Mouse (Mus musculus): ENCODE measurements around the gene Dact2. TPM values are rescaled to one million over a fixed set of nuclear protein-coding genes. Genes with fewer than 3 reads are reported as not detected.
A peak's percentile ranks its signal among the peaks of the same experiment; 100 is the strongest.

The Dact2 gene
- polyA plus RNA-seq (2015; fragmentation: Nextera tagmentation; extraction: Ambion mirVana), result 3.1 and 3.7 TPM in 2 replicates

- H3K4me3 ChIP-seq (ENCODE audit: low read length), result peak within 1 kb of the TSS; percentile 73
- H3K4me2 ChIP-seq (ENCODE audit: low read length), result peak within 1 kb of the TSS; percentile 92
- H3K27me3 ChIP-seq (replicated peaks; ENCODE audit: control insufficient read depth, insufficient read depth, low read length), result peaks cover 20% of the 10 kb centered on the region
- peak within 1 kb of the TSS; percentile 55 for H3K27ac ChIP-seq (ENCODE audit: low read depth, low read length)
- ATAC-seq, result peak; percentile 25
- 44% methylated on average over 13 of the region's 13 CpGs for WGBS
- no peaks in the 10 kb centered on the region for H3K9me3 ChIP-seq (ENCODE audit: control insufficient read depth, low read length)
- no peaks in the 10 kb centered on the region for H3K36me3 ChIP-seq (ENCODE audit: control insufficient read depth, insufficient read depth, low read length)
- peaks cover 14% of the 10 kb centered on the region for H3K4me1 ChIP-seq (ENCODE audit: control insufficient read depth, insufficient read depth, low read depth, low read length)
- H3K9ac ChIP-seq (ENCODE audit: low read depth, low read length), result peak within 1 kb of the TSS; percentile 83
Measured at GRCm38 (mm10) chr17:14204061-14204460, at the start of gene Dact2. Gene Dact2, minus strand, starts transcription at chr17:14204304.

DNA sequence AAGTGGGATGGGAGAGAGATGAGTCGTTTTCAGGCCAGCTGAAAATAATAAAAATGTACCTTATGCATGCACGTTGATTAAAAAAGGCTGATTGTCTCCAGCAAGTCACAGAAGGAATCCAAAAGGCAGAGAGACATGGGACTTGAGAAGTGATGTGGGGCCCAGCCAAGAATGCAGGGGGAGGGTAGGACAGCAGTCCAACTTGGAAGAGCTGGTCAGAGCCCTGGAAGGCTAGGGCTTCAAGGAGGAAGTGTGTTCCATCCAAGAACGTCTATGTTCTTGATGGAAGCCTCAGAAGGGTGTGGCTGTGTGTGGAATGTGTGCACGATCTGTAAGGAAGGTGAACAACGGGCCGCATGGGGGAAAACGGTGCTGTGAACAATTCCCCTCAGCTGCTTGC, 48.4 kb upstream of the Dact2 start:
- Histone ChIP-seq H3K9ac (ENCODE audit: low read depth, low read length) (no peak overlapping the region), H3K9me3 (ENCODE audit: control insufficient read depth, low read length) (no peaks in the 10 kb centered on the region), H3K27ac (ENCODE audit: low read depth, low read length) (no peak overlapping the region), H3K4me1 (ENCODE audit: control insufficient read depth, insufficient read depth, low read depth, low read length) (no peaks in the 10 kb centered on the region), H3K36me3 (ENCODE audit: control insufficient read depth, insufficient read depth, low read length) (no peaks in the 10 kb centered on the region), H3K4me3 (ENCODE audit: low read length) (no peak overlapping the region), H3K27me3 (replicated peaks; ENCODE audit: control insufficient read depth, insufficient read depth, low read length) (no peaks in the 10 kb centered on the region), H3K4me2 (ENCODE audit: low read length) (no peak overlapping the region)
- ATAC-seq, result no peak
- WGBS, result 78% methylated on average over 7 of the region's 7 CpGs

- H3K36me3 ChIP-seq (ENCODE audit: control insufficient read depth, insufficient read depth, low read length), result no peaks in the 10 kb centered on the region
Measured at GRCm38 (mm10) chr17:14250401-14250800, 46.3 kb upstream of the Dact2 start.

DNA sequence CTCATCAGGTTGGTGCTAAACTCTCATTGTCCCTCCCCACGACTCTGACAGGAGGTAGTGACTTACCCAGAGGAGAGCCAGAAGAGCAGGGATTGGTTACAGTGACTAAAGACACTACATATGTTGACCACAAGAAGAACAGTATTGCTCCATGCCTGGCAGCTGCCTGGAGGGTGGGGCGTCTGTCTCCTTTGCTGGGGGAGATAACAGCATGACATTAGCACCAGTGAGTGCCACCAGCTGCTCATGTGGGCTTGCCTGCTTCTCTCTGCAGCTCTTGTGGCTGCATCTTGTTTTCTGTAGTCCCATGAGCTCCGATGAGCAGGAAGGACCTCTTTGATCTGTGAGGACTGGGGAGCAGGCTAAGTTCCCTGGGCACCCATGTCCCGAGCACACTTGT, 45.5 kb upstream of the Dact2 start:
- no peaks in the 10 kb centered on the region for H3K4me1 ChIP-seq (ENCODE audit: control insufficient read depth, insufficient read depth, low read depth, low read length)
- H3K9me3 ChIP-seq (ENCODE audit: control insufficient read depth, low read length), result no peaks in the 10 kb centered on the region
- H3K4me2 ChIP-seq (ENCODE audit: low read length), result no peak overlapping the region
- H3K9ac ChIP-seq (ENCODE audit: low read depth, low read length), result no peak overlapping the region
- no peaks in the 10 kb centered on the region for H3K36me3 ChIP-seq (ENCODE audit: control insufficient read depth, insufficient read depth, low read length)
- H3K4me3 ChIP-seq (ENCODE audit: low read length), result no peak overlapping the region
- 79% methylated on average over 4 of the region's 4 CpGs for WGBS
- no peak overlapping the region for H3K27ac ChIP-seq (ENCODE audit: low read depth, low read length)
- no peaks in the 10 kb centered on the region for H3K27me3 ChIP-seq (replicated peaks; ENCODE audit: control insufficient read depth, insufficient read depth, low read length)
- ATAC-seq, result no peak

More at GRCm38 (mm10) chr17:14250401-14250800, 46.3 kb upstream of the Dact2 start:
- Histone ChIP-seq H3K9ac (ENCODE audit: low read depth, low read length) (no peak overlapping the region), H3K9me3 (ENCODE audit: control insufficient read depth, low read length) (no peaks in the 10 kb centered on the region), H3K27ac (ENCODE audit: low read depth, low read length) (no peak overlapping the region), H3K27me3 (replicated peaks; ENCODE audit: control insufficient read depth, insufficient read depth, low read length) (no peaks in the 10 kb centered on the region), H3K4me1 (ENCODE audit: control insufficient read depth, insufficient read depth, low read depth, low read length) (no peaks in the 10 kb centered on the region), H3K4me3 (ENCODE audit: low read length) (no peak overlapping the region), H3K4me2 (ENCODE audit: low read length) (no peak overlapping the region)
- no peak for ATAC-seq
- WGBS, result 74% methylated on average over 8 of the region's 8 CpGs

- Histone ChIP-seq H3K27ac (ENCODE audit: low read depth, low read length) (no peak overlapping the region), H3K27me3 (replicated peaks; ENCODE audit: control insufficient read depth, insufficient read depth, low read length) (no peaks in the 10 kb centered on the region), H3K9ac (ENCODE audit: low read depth, low read length) (no peak overlapping the region), H3K36me3 (ENCODE audit: control insufficient read depth, insufficient read depth, low read length) (no peaks in the 10 kb centered on the region), H3K4me1 (ENCODE audit: control insufficient read depth, insufficient read depth, low read depth, low read length) (no peaks in the 10 kb centered on the region), H3K9me3 (ENCODE audit: control insufficient read depth, low read length) (no peaks in the 10 kb centered on the region), H3K4me2 (ENCODE audit: low read length) (no peak overlapping the region), H3K4me3 (ENCODE audit: low read length) (no peak overlapping the region)
- WGBS, result 91% methylated on average over 8 of the region's 8 CpGs
- ATAC-seq, result 0 out of 2 replicates have a peak, but pooled peaks have one; percentile 29
Measured at GRCm38 (mm10) chr17:14247931-14248330, 43.8 kb upstream of the Dact2 start.

- Histone ChIP-seq H3K4me1 (ENCODE audit: control insufficient read depth, insufficient read depth, low read depth, low read length) (no peaks in the 10 kb centered on the region), H3K36me3 (ENCODE audit: control insufficient read depth, insufficient read depth, low read length) (no peaks in the 10 kb centered on the region), H3K4me2 (ENCODE audit: low read length) (no peak overlapping the region), H3K27me3 (replicated peaks; ENCODE audit: control insufficient read depth, insufficient read depth, low read length) (no peaks in the 10 kb centered on the region), H3K4me3 (ENCODE audit: low read length) (no peak overlapping the region), H3K27ac (ENCODE audit: low read depth, low read length) (no peak overlapping the region), H3K9ac (ENCODE audit: low read depth, low read length) (no peak overlapping the region), H3K9me3 (ENCODE audit: control insufficient read depth, low read length) (no peaks in the 10 kb centered on the region)
- no peak for ATAC-seq
- WGBS, result 95% methylated on average over 2 of the region's 2 CpGs
Measured at GRCm38 (mm10) chr17:14246266-14246665, 42.2 kb upstream of the Dact2 start.

- Histone ChIP-seq H3K4me1 (ENCODE audit: control insufficient read depth, insufficient read depth, low read depth, low read length) (no peaks in the 10 kb centered on the region), H3K9ac (ENCODE audit: low read depth, low read length) (no peak overlapping the region), H3K36me3 (ENCODE audit: control insufficient read depth, insufficient read depth, low read length) (no peaks in the 10 kb centered on the region), H3K4me2 (ENCODE audit: low read length) (no peak overlapping the region), H3K4me3 (ENCODE audit: low read length) (no peak overlapping the region), H3K27me3 (replicated peaks; ENCODE audit: control insufficient read depth, insufficient read depth, low read length) (no peaks in the 10 kb centered on the region), H3K9me3 (ENCODE audit: control insufficient read depth, low read length) (no peaks in the 10 kb centered on the region), H3K27ac (ENCODE audit: low read depth, low read length) (no peak overlapping the region)
- WGBS, result 62% methylated on average over 11 of the region's 11 CpGs
- ATAC-seq, result peak; percentile 61
Measured at GRCm38 (mm10) chr17:14244195-14244965, 40.3 kb upstream of the Dact2 start.

DNA sequence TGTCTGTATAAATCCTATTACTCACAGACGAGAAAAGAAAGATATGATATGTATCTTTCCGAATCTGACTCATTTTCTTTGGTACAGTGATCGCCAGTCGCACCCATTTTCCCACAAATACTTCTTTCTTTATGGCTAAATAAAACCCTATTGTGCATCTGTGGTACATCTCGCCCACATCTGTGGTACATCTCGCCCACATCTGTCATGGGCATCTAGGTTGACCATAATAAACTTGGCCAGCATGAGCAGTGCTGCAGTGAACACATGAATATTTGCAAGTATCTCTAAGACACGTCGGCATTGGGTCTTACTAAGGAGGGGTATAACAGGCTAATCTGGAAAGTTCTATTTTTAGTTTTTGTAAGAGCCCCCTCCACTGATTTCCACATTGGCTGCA, 38.5 kb upstream of the Dact2 start:
- Histone ChIP-seq H3K4me2 (ENCODE audit: low read length) (no peak overlapping the region), H3K27ac (ENCODE audit: low read depth, low read length) (no peak overlapping the region), H3K36me3 (ENCODE audit: control insufficient read depth, insufficient read depth, low read length) (no peaks in the 10 kb centered on the region), H3K9ac (ENCODE audit: low read depth, low read length) (no peak overlapping the region), H3K4me1 (ENCODE audit: control insufficient read depth, insufficient read depth, low read depth, low read length) (no peaks in the 10 kb centered on the region), H3K27me3 (replicated peaks; ENCODE audit: control insufficient read depth, insufficient read depth, low read length) (no peaks in the 10 kb centered on the region), H3K9me3 (ENCODE audit: control insufficient read depth, low read length) (no peaks in the 10 kb centered on the region), H3K4me3 (ENCODE audit: low read length) (no peak overlapping the region)
- WGBS, result 91% methylated on average over 8 of the region's 8 CpGs
- no peak for ATAC-seq

- H3K27ac ChIP-seq (ENCODE audit: low read depth, low read length), result no peak overlapping the region
- no peak overlapping the region for H3K4me3 ChIP-seq (ENCODE audit: low read length)
- H3K4me2 ChIP-seq (ENCODE audit: low read length), result no peak overlapping the region
- H3K36me3 ChIP-seq (ENCODE audit: control insufficient read depth, insufficient read depth, low read length), result no peaks in the 10 kb centered on the region
- H3K27me3 ChIP-seq (replicated peaks; ENCODE audit: control insufficient read depth, insufficient read depth, low read length), result no peaks in the 10 kb centered on the region
- WGBS, result 86% methylated on average over 10 of the region's 10 CpGs
- no peaks in the 10 kb centered on the region for H3K4me1 ChIP-seq (ENCODE audit: control insufficient read depth, insufficient read depth, low read depth, low read length)
- ATAC-seq, result no peak
- no peak overlapping the region for H3K9ac ChIP-seq (ENCODE audit: low read depth, low read length)
- H3K9me3 ChIP-seq (ENCODE audit: control insufficient read depth, low read length), result no peaks in the 10 kb centered on the region
Measured at GRCm38 (mm10) chr17:14239960-14240359, 35.9 kb upstream of the Dact2 start.
